11 mouse cellular contexts compared by ENCODE assay signal in genomic region chr5:110797696-110798095, GRCm38 (mm10). TPM values are rescaled to one million over a fixed set of nuclear protein-coding genes. Genes with fewer than 3 reads are reported as not detected.
A peak's percentile ranks its signal among the peaks of the same experiment; 100 is the strongest.
DNase-seq lines count a peak whose midpoint lies in the region; ATAC-seq and TF ChIP-seq lines count a peak whose summit lies in the region.
"Had no signal": no experiment of that assay in that cellular context is flagged by ENCODE, and none has a peak within 500 bp of the region (broad histone marks: within the 10 kb centered on the region; RNA-seq: fewer than 3 reads in every experiment).

No protein-coding gene starts in this region.

- no peak overlapping the region for H3K4me2 ChIP-seq in intestine, embryonic 16.5 days (ENCODE audit: low read depth, low read length)
- H3K4me2 ChIP-seq in lung, embryonic 15.5 days = no peak overlapping the region
- H3K4me2 ChIP-seq in forebrain, embryonic 11.5 days (ENCODE audit: low read depth, low read length, severe bottlenecking) = no peak overlapping the region
- H3K4me2 ChIP-seq in neural tube, embryonic 15.5 days = no peak overlapping the region
- H3K4me2 ChIP-seq: forebrain, embryonic 13.5 days; neural tube, embryonic 12.5 days had no signal

- no peak overlapping the region for H3K4me3 ChIP-seq in intestine, embryonic 16.5 days (ENCODE audit: low read length)
- H3K4me3 ChIP-seq in lung, embryonic 15.5 days = no peak overlapping the region
- H3K4me3 ChIP-seq in left cerebral cortex, adult 2 months = no peak overlapping the region
- no peak overlapping the region for H3K4me3 ChIP-seq in forebrain, embryonic 11.5 days (ENCODE audit: low read depth, low read length)
- H3K4me3 ChIP-seq in neural tube, embryonic 15.5 days (replicated peaks) = no peak overlapping the region
- H3K4me3 ChIP-seq: forebrain, embryonic 13.5 days; neural tube, embryonic 12.5 days had no signal

- no peak for TF ChIP-seq CTCF in left cerebral cortex, adult 2 months (IDR thresholded peaks at IDR 0.05)

- DNase-seq in heart, adult 11 months = peak; percentile 94
- no peak for DNase-seq in heart, postnatal 36 days
- peak; percentile 72 for DNase-seq in ZHBTc4 (ENCODE audit: low read depth, low spot score)
- no peak for DNase-seq in left cerebral cortex, adult 2 months (ENCODE audit: extremely low spot score in 1 of 2, low spot score in 2 of 2)
- DNase-seq in forebrain, embryonic 11.5 days (ENCODE audit: low spot score) = no peak

- peaks cover 33% of the 10 kb centered on the region for H3K36me3 ChIP-seq in intestine, embryonic 16.5 days (ENCODE audit: control insufficient read depth, insufficient read depth, low read length)
- peaks cover 73% of the 10 kb centered on the region for H3K36me3 ChIP-seq in lung, embryonic 15.5 days
- H3K36me3 ChIP-seq in forebrain, embryonic 11.5 days (ENCODE audit: control insufficient read depth, insufficient read depth, low read length) = peaks cover 11% of the 10 kb centered on the region
- peaks cover 62% of the 10 kb centered on the region for H3K36me3 ChIP-seq in neural tube, embryonic 15.5 days

- intact Hi-C loops in heart, postnatal 36 days (cut with DNase I) = no loop called here
- intact Hi-C loops in left cerebral cortex, adult 2 months (cut with DNase I) = no loop called here

- 69% methylated on average over 4 of the region's 4 CpGs for WGBS in intestine, embryonic 16.5 days
- WGBS in lung, embryonic 15.5 days = 51% methylated on average over 4 of the region's 4 CpGs
- 89% methylated on average over 4 of the region's 4 CpGs for WGBS in forebrain, embryonic 11.5 days
- 63% methylated on average over 4 of the region's 4 CpGs for WGBS in neural tube, embryonic 15.5 days

- no peak overlapping the region for H3K27ac ChIP-seq in intestine, embryonic 16.5 days (ENCODE audit: low read length)
- no peak overlapping the region for H3K27ac ChIP-seq in lung, embryonic 15.5 days
- H3K27ac ChIP-seq in left cerebral cortex, adult 2 months = no peak overlapping the region
- no peak overlapping the region for H3K27ac ChIP-seq in forebrain, embryonic 11.5 days (ENCODE audit: low read depth, low read length)
- no peak overlapping the region for H3K27ac ChIP-seq in neural tube, embryonic 15.5 days (replicated peaks)
- H3K27ac ChIP-seq: forebrain, embryonic 13.5 days; neural tube, embryonic 12.5 days had no signal

- no peaks in the 10 kb centered on the region for H3K27me3 ChIP-seq in intestine, embryonic 16.5 days (replicated peaks; ENCODE audit: control insufficient read depth, insufficient read depth, low read length)
- no peaks in the 10 kb centered on the region for H3K27me3 ChIP-seq in lung, embryonic 15.5 days
- no peaks in the 10 kb centered on the region for H3K27me3 ChIP-seq in forebrain, embryonic 11.5 days (ENCODE audit: control insufficient read depth, insufficient read depth, low read length)
- no peaks in the 10 kb centered on the region for H3K27me3 ChIP-seq in neural tube, embryonic 15.5 days (replicated peaks)
- H3K27me3 ChIP-seq: forebrain, embryonic 13.5 days; neural tube, embryonic 12.5 days had no signal

- ATAC-seq in intestine, embryonic 16.5 days = peak; percentile 70
- 0 out of 2 replicates have a peak, but pooled peaks have one; percentile 2 for ATAC-seq in lung, embryonic 15.5 days (ENCODE audit: borderline replicate concordance, extremely low read depth, low FRiP score, low TSS enrichment)
- no peak for ATAC-seq in forebrain, embryonic 11.5 days (replicated peaks; ENCODE audit: low FRiP score)
- ATAC-seq in neural tube, embryonic 15.5 days (ENCODE audit: low FRiP score) = no peak
- ATAC-seq: forebrain, embryonic 13.5 days; inflammation-experienced regulatory T-cells, adult 6 months had no signal

- H3K4me1 ChIP-seq in intestine, embryonic 16.5 days (ENCODE audit: control insufficient read depth, insufficient read depth, low read length) = 0 out of 2 replicates have a peak, but pooled peaks cover 4% of the 10 kb centered on the region
- no peaks in the 10 kb centered on the region for H3K4me1 ChIP-seq in lung, embryonic 15.5 days
- H3K4me1 ChIP-seq in forebrain, embryonic 11.5 days (replicated peaks; ENCODE audit: control insufficient read depth, insufficient read depth, low read length) = no peaks in the 10 kb centered on the region
- 0 out of 2 replicates have a peak, but pooled peaks cover 9% of the 10 kb centered on the region for H3K4me1 ChIP-seq in neural tube, embryonic 15.5 days
- H3K4me1 ChIP-seq: forebrain, embryonic 13.5 days; neural tube, embryonic 12.5 days had no signal

- no peak overlapping the region for H3K9ac ChIP-seq in intestine, embryonic 16.5 days (ENCODE audit: low read depth, low read length)
- no peak overlapping the region for H3K9ac ChIP-seq in lung, embryonic 15.5 days
- H3K9ac ChIP-seq in forebrain, embryonic 11.5 days (ENCODE audit: low read length) = no peak overlapping the region
- H3K9ac ChIP-seq in neural tube, embryonic 15.5 days (replicated peaks) = no peak overlapping the region
- H3K9ac ChIP-seq: forebrain, embryonic 13.5 days; neural tube, embryonic 12.5 days had no signal

- H3K9me3 ChIP-seq in intestine, embryonic 16.5 days (ENCODE audit: control insufficient read depth, low read length) = no peaks in the 10 kb centered on the region
- H3K9me3 ChIP-seq in lung, embryonic 15.5 days = no peaks in the 10 kb centered on the region
- no peaks in the 10 kb centered on the region for H3K9me3 ChIP-seq in forebrain, embryonic 11.5 days (ENCODE audit: control insufficient read depth, low read length)
- no peaks in the 10 kb centered on the region for H3K9me3 ChIP-seq in neural tube, embryonic 15.5 days (replicated peaks)
- H3K9me3 ChIP-seq: forebrain, embryonic 13.5 days; neural tube, embryonic 12.5 days had no signal

RNA-seq across cellular contexts. Expression of gene Ulk1, which starts 12.2 kb away (rescaled TPM):
- 10 to 100 TPM; 85.6 to 94.0 TPM for total RNA-seq in heart, postnatal 36 days (2021)
- polyA plus RNA-seq in intestine, embryonic 16.5 days (2015; fragmentation: Nextera tagmentation; extraction: Ambion mirVana) = 7.0 and 8.4 TPM in 2 replicates
- polyA plus RNA-seq in lung, embryonic 15.5 days (2015; fragmentation: Nextera tagmentation; extraction: Ambion mirVana) = 19.1 and 19.7 TPM in 2 replicates
- total RNA-seq in left cerebral cortex, adult 2 months (2021) = 10 to 100 TPM; 75.4 to 80.4 TPM
- 39.4 and 42.8 TPM in 2 replicates for polyA plus RNA-seq in forebrain, embryonic 11.5 days (2014; fragmentation: Nextera tagmentation; extraction: Ambion mirVana)
- polyA plus RNA-seq in neural tube, embryonic 15.5 days (2015; fragmentation: Nextera tagmentation; extraction: Ambion mirVana) = 24.3 and 27.0 TPM in 2 replicates

RNA-seq across cellular contexts. Expression of gene Pus1, which starts 17.2 kb away (rescaled TPM):
- total RNA-seq in heart, postnatal 36 days (2021) = 10 to 100 TPM; 18.8 to 21.9 TPM
- polyA plus RNA-seq in intestine, embryonic 16.5 days (2015; fragmentation: Nextera tagmentation; extraction: Ambion mirVana) = 66.8 and 67.0 TPM in 2 replicates
- polyA plus RNA-seq in lung, embryonic 15.5 days (2015; fragmentation: Nextera tagmentation; extraction: Ambion mirVana) = 35.1 and 36.0 TPM in 2 replicates
- 10 to 100 TPM; 21.9 to 24.0 TPM for total RNA-seq in left cerebral cortex, adult 2 months (2021)
- 23.2 and 23.5 TPM in 2 replicates for polyA plus RNA-seq in forebrain, embryonic 11.5 days (2014; fragmentation: Nextera tagmentation; extraction: Ambion mirVana)
- 23.0 and 31.6 TPM in 2 replicates for polyA plus RNA-seq in neural tube, embryonic 15.5 days (2015; fragmentation: Nextera tagmentation; extraction: Ambion mirVana)

RNA-seq across cellular contexts. Expression of gene Ep400, which starts 27.2 kb away (rescaled TPM):
- 10 to 100 TPM; 30.0 to 38.4 TPM for total RNA-seq in heart, postnatal 36 days (2021)
- 30.8 and 37.2 TPM in 2 replicates for polyA plus RNA-seq in intestine, embryonic 16.5 days (2015; fragmentation: Nextera tagmentation; extraction: Ambion mirVana)
- 38.8 and 46.5 TPM in 2 replicates for polyA plus RNA-seq in lung, embryonic 15.5 days (2015; fragmentation: Nextera tagmentation; extraction: Ambion mirVana)
- 100 to 1,000 TPM; 106 to 114 TPM for total RNA-seq in left cerebral cortex, adult 2 months (2021)
- 59.0 and 76.8 TPM in 2 replicates for polyA plus RNA-seq in forebrain, embryonic 11.5 days (2014; fragmentation: Nextera tagmentation; extraction: Ambion mirVana)
- polyA plus RNA-seq in neural tube, embryonic 15.5 days (2015; fragmentation: Nextera tagmentation; extraction: Ambion mirVana) = 44.0 and 49.7 TPM in 2 replicates

RNA-seq across cellular contexts. Expression of gene Hscb, which starts 41.9 kb away (rescaled TPM):
- total RNA-seq in heart, postnatal 36 days (2021) = 10 to 100 TPM; 18.2 to 20.7 TPM
- polyA plus RNA-seq in intestine, embryonic 16.5 days (2015; fragmentation: Nextera tagmentation; extraction: Ambion mirVana) = 40.4 and 41.2 TPM in 2 replicates
- polyA plus RNA-seq in lung, embryonic 15.5 days (2015; fragmentation: Nextera tagmentation; extraction: Ambion mirVana) = 30.7 and 31.7 TPM in 2 replicates
- 10 to 100 TPM in 1 of 2 experiments, 1 to 10 TPM in 1; 7.9 to 10.4 TPM for total RNA-seq in left cerebral cortex, adult 2 months (2021)
- 18.6 TPM in 2 replicates for polyA plus RNA-seq in forebrain, embryonic 11.5 days (2014; fragmentation: Nextera tagmentation; extraction: Ambion mirVana)
- 10.8 and 15.9 TPM in 2 replicates for polyA plus RNA-seq in neural tube, embryonic 15.5 days (2015; fragmentation: Nextera tagmentation; extraction: Ambion mirVana)

RNA-seq across cellular contexts. Expression of gene Chek2, which starts 42.1 kb away (rescaled TPM):
- total RNA-seq in heart, postnatal 36 days (2021) = 1 to 10 TPM; 3.3 to 3.4 TPM
- polyA plus RNA-seq in intestine, embryonic 16.5 days (2015; fragmentation: Nextera tagmentation; extraction: Ambion mirVana) = 38.7 and 39.4 TPM in 2 replicates
- 31.3 and 33.1 TPM in 2 replicates for polyA plus RNA-seq in lung, embryonic 15.5 days (2015; fragmentation: Nextera tagmentation; extraction: Ambion mirVana)
- under 1 TPM; 0.59 to 0.91 TPM for total RNA-seq in left cerebral cortex, adult 2 months (2021)
- polyA plus RNA-seq in forebrain, embryonic 11.5 days (2014; fragmentation: Nextera tagmentation; extraction: Ambion mirVana) = 38.2 and 45.6 TPM in 2 replicates
- 6.0 and 13.2 TPM in 2 replicates for polyA plus RNA-seq in neural tube, embryonic 15.5 days (2015; fragmentation: Nextera tagmentation; extraction: Ambion mirVana)

Comparison
In these comparisons a context has a peak if more than half of its experiments do, and no peak if none do; other contexts are left out.
1. DNase-seq: peak in heart, adult 11 months (single experiment) and ZHBTc4 (single experiment); none in heart, postnatal 36 days (0 of 2), left cerebral cortex, adult 2 months (0 of 2) and forebrain, embryonic 11.5 days (single experiment).
2. ATAC-seq: peak in intestine, embryonic 16.5 days (single experiment) and lung, embryonic 15.5 days (single experiment); none in forebrain, embryonic 11.5 days (single experiment) and neural tube, embryonic 15.5 days (single experiment).